33 mouse cellular contexts compared by ENCODE assay signal in genomic region chr17:32690959-32691358, GRCm38 (mm10). TPM values are rescaled to one million over a fixed set of nuclear protein-coding genes. Genes with fewer than 3 reads are reported as not detected.
DNase-seq lines count a peak whose midpoint lies in the region; ATAC-seq and TF ChIP-seq lines count a peak whose summit lies in the region.
"Had no signal": no experiment of that assay in that cellular context is flagged by ENCODE, and none has a peak within 500 bp of the region (broad histone marks: within the 10 kb centered on the region; RNA-seq: fewer than 3 reads in every experiment).

No protein-coding gene starts in this region.

- no peaks in the 10 kb centered on the region for H3K27me3 ChIP-seq in liver, adult 2 months (ENCODE audit: control insufficient read depth, insufficient read depth, low read length)
- H3K27me3 ChIP-seq in liver, embryonic 13.5 days: no peaks in the 10 kb centered on the region
- H3K27me3 ChIP-seq in liver, embryonic 16.5 days (ENCODE audit: control insufficient read depth, insufficient read depth, low read depth, low read length): no peaks in the 10 kb centered on the region
- H3K27me3 ChIP-seq in forebrain, embryonic 14.5 days (replicated peaks; ENCODE audit: control insufficient read depth, insufficient read depth, low read length): no peaks in the 10 kb centered on the region
- H3K27me3 ChIP-seq in forebrain, embryonic 15.5 days: no peaks in the 10 kb centered on the region
- H3K27me3 ChIP-seq: embryonic facial prominence, embryonic 12.5 days; embryonic facial prominence, embryonic 15.5 days; hindbrain, embryonic 12.5 days; hindbrain, embryonic 15.5 days; Patski had no signal

- WGBS in liver, adult 2 months: 29% methylated on average over 1 of the region's 1 CpGs
- WGBS in liver, embryonic 13.5 days (ENCODE audit: insufficient replicate concordance): 69% methylated on average over 1 of the region's 1 CpGs
- 53% methylated on average over 1 of the region's 1 CpGs for WGBS in liver, embryonic 16.5 days (ENCODE audit: insufficient replicate concordance)
- WGBS in forebrain, embryonic 14.5 days: 100% methylated on average over 1 of the region's 1 CpGs
- WGBS in forebrain, embryonic 15.5 days: 86% methylated on average over 1 of the region's 1 CpGs

- H3K9me3 ChIP-seq in liver, embryonic 13.5 days (replicated peaks): no peaks in the 10 kb centered on the region
- no peaks in the 10 kb centered on the region; the same call in 1 of the 2 replicates for H3K9me3 ChIP-seq in liver, embryonic 16.5 days (replicated peaks; ENCODE audit: control insufficient read depth, low read length)
- no peaks in the 10 kb centered on the region for H3K9me3 ChIP-seq in forebrain, embryonic 14.5 days (replicated peaks; ENCODE audit: control insufficient read depth, low read length)
- no peaks in the 10 kb centered on the region for H3K9me3 ChIP-seq in forebrain, embryonic 15.5 days
- H3K9me3 ChIP-seq: embryonic facial prominence, embryonic 12.5 days; embryonic facial prominence, embryonic 15.5 days; G1E; hindbrain, embryonic 12.5 days; hindbrain, embryonic 15.5 days had no signal

- peak; percentile 99 for DNase-seq in liver, adult 2 months (ENCODE audit: extremely low read depth, low read depth, low spot score)
- DNase-seq in liver, embryonic 13.5 days: no peak
- DNase-seq in forebrain, embryonic 14.5 days (ENCODE audit: low spot score): no peak
- no peak for DNase-seq in left cerebral cortex, adult 2 months (ENCODE audit: extremely low spot score in 1 of 2, low spot score in 2 of 2)
- DNase-seq in spleen, postnatal 10 days (ENCODE audit: low spot score in 2 of 2): no peak
- DNase-seq: adrenal gland, postnatal 10 days; adrenal gland, postnatal 36 days; B cell, adult 2 months; cerebellum, adult 18-20 months; cerebellum, adult 9-10 months; cerebellum, postnatal 25 days; forebrain, postnatal 0 days; gastrocnemius, adult 2 months; gastrocnemius, postnatal 14 days; heart, adult 11 months had no signal

- peak overlapping the region; percentile 64 for H3K27ac ChIP-seq in liver, adult 2 months (replicated peaks; ENCODE audit: insufficient read depth, low read depth, low read length)
- no peak overlapping the region for H3K27ac ChIP-seq in liver, embryonic 13.5 days
- no peak overlapping the region for H3K27ac ChIP-seq in liver, embryonic 16.5 days (ENCODE audit: low read length)
- H3K27ac ChIP-seq in forebrain, embryonic 14.5 days (ENCODE audit: low read depth, low read length): no peak overlapping the region
- H3K27ac ChIP-seq in left cerebral cortex, adult 2 months: no peak overlapping the region
- H3K27ac ChIP-seq in forebrain, embryonic 15.5 days (replicated peaks): no peak overlapping the region
- H3K27ac ChIP-seq: embryonic facial prominence, embryonic 12.5 days; embryonic facial prominence, embryonic 15.5 days; gastrocnemius, adult 2 months; hindbrain, embryonic 12.5 days; hindbrain, embryonic 15.5 days had no signal

- H3K4me2 ChIP-seq in liver, embryonic 13.5 days: no peak overlapping the region
- no peak overlapping the region for H3K4me2 ChIP-seq in liver, embryonic 16.5 days (ENCODE audit: low read depth, low read length)
- no peak overlapping the region for H3K4me2 ChIP-seq in forebrain, embryonic 14.5 days (ENCODE audit: low read length)
- H3K4me2 ChIP-seq in forebrain, embryonic 15.5 days (replicated peaks): no peak overlapping the region
- H3K4me2 ChIP-seq: embryonic facial prominence, embryonic 12.5 days; embryonic facial prominence, embryonic 15.5 days; heart, embryonic 11.5 days; hindbrain, embryonic 12.5 days; hindbrain, embryonic 15.5 days had no signal

- peaks cover 41% of the 10 kb centered on the region for H3K36me3 ChIP-seq in liver, adult 2 months (ENCODE audit: control insufficient read depth, insufficient read depth, low read length)
- no peaks in the 10 kb centered on the region for H3K36me3 ChIP-seq in liver, embryonic 13.5 days
- H3K36me3 ChIP-seq in liver, embryonic 16.5 days (ENCODE audit: control insufficient read depth, insufficient read depth): no peaks in the 10 kb centered on the region; the same call in 1 of the 2 replicates
- no peaks in the 10 kb centered on the region for H3K36me3 ChIP-seq in forebrain, embryonic 14.5 days (ENCODE audit: control insufficient read depth, insufficient read depth, low read length)
- no peaks in the 10 kb centered on the region for H3K36me3 ChIP-seq in forebrain, embryonic 15.5 days
- H3K36me3 ChIP-seq: embryonic facial prominence, embryonic 12.5 days; embryonic facial prominence, embryonic 15.5 days; G1E; hindbrain, embryonic 12.5 days; hindbrain, embryonic 15.5 days had no signal

- no peak overlapping the region for H3K9ac ChIP-seq in liver, adult 2 months (ENCODE audit: low read depth, low read length)
- H3K9ac ChIP-seq in liver, embryonic 13.5 days: no peak overlapping the region
- no peak overlapping the region for H3K9ac ChIP-seq in liver, embryonic 16.5 days (ENCODE audit: low read depth, low read length)
- H3K9ac ChIP-seq in forebrain, embryonic 14.5 days (ENCODE audit: low read length): no peak overlapping the region
- no peak overlapping the region for H3K9ac ChIP-seq in forebrain, embryonic 15.5 days (replicated peaks)
- H3K9ac ChIP-seq: embryonic facial prominence, embryonic 12.5 days; embryonic facial prominence, embryonic 15.5 days; forebrain, postnatal 0 days; hindbrain, embryonic 12.5 days; hindbrain, embryonic 15.5 days had no signal

- TF ChIP-seq CTCF in liver, adult 2 months (IDR thresholded peaks at IDR 0.05; ENCODE audit: low read depth, low read length): no peak
- TF ChIP-seq CTCF in left cerebral cortex, adult 2 months (IDR thresholded peaks at IDR 0.05): no peak

- TF ChIP-seq POLR2A in liver, adult 2 months (IDR thresholded peaks at IDR 0.05; ENCODE audit: extremely low read depth, insufficient read depth, low read length): no peak

- 0 out of 2 replicates have a peak, but pooled peaks cover 4% of the 10 kb centered on the region for H3K79me2 ChIP-seq in liver, adult 2 months (ENCODE audit: control insufficient read depth, insufficient read depth, low read length)

- peaks cover 14% of the 10 kb centered on the region; the same call in 1 of the 2 replicates for H3K4me1 ChIP-seq in liver, adult 2 months (ENCODE audit: control insufficient read depth, insufficient read depth, low read length)
- no peaks in the 10 kb centered on the region for H3K4me1 ChIP-seq in liver, embryonic 13.5 days (replicated peaks)
- no peaks in the 10 kb centered on the region; the same call in 1 of the 2 replicates for H3K4me1 ChIP-seq in liver, embryonic 16.5 days (ENCODE audit: control insufficient read depth, low read depth, low read length)
- no peaks in the 10 kb centered on the region for H3K4me1 ChIP-seq in forebrain, embryonic 14.5 days (ENCODE audit: control insufficient read depth, insufficient read depth, low read length)
- no peaks in the 10 kb centered on the region for H3K4me1 ChIP-seq in forebrain, embryonic 15.5 days
- H3K4me1 ChIP-seq: embryonic facial prominence, embryonic 12.5 days; embryonic facial prominence, embryonic 15.5 days; hindbrain, embryonic 12.5 days; hindbrain, embryonic 15.5 days had no signal

- no peak overlapping the region for H3K4me3 ChIP-seq in liver, adult 2 months (ENCODE audit: insufficient read depth, low read depth, low read length)
- no peak overlapping the region for H3K4me3 ChIP-seq in liver, embryonic 13.5 days (replicated peaks)
- H3K4me3 ChIP-seq in liver, embryonic 16.5 days (ENCODE audit: low read depth, low read length): no peak overlapping the region
- no peak overlapping the region for H3K4me3 ChIP-seq in forebrain, embryonic 14.5 days (ENCODE audit: low read depth, low read length)
- no peak overlapping the region for H3K4me3 ChIP-seq in left cerebral cortex, adult 2 months
- no peak overlapping the region for H3K4me3 ChIP-seq in forebrain, embryonic 15.5 days
- H3K4me3 ChIP-seq: embryonic facial prominence, embryonic 12.5 days; embryonic facial prominence, embryonic 15.5 days; gastrocnemius, adult 2 months; hindbrain, embryonic 12.5 days; hindbrain, embryonic 15.5 days had no signal

- ATAC-seq in liver, embryonic 13.5 days (ENCODE audit: low read depth): peak; percentile 61
- peak; percentile 83 for ATAC-seq in liver, embryonic 16.5 days (ENCODE audit: low read depth)
- no peak for ATAC-seq in forebrain, embryonic 14.5 days
- no peak for ATAC-seq in forebrain, embryonic 15.5 days (replicated peaks)
- ATAC-seq: forebrain, postnatal 0 days; Patski had no signal

- intact Hi-C loops in left cerebral cortex, adult 2 months (cut with DNase I): no loop called here

RNA-seq across cellular contexts. Expression of gene Cyp4f15, which starts 5.5 kb away (rescaled TPM):
- total RNA-seq in liver, adult 2 months (2014; rRNA removed): 161 and 210 TPM in 2 replicates
- polyA plus RNA-seq in liver, adult 2 months (2012; rRNA removed): 202 and 205 TPM in 2 replicates
- polyA plus RNA-seq in liver, embryonic 13.5 days (2015; fragmentation: Nextera tagmentation; extraction: Ambion mirVana): 2.7 and 3.5 TPM in 2 replicates
- polyA plus RNA-seq in liver, embryonic 16.5 days (2015; fragmentation: Nextera tagmentation; extraction: Ambion mirVana): 7.1 and 9.0 TPM in 2 replicates
- polyA plus RNA-seq in forebrain, embryonic 14.5 days (2014; fragmentation: Nextera tagmentation; extraction: Ambion mirVana): 0.76 and 1.5 TPM in 2 replicates
- 10 to 100 TPM; 16.4 to 20.7 TPM for total RNA-seq in left cerebral cortex, adult 2 months (2021)
- 1.1 and 1.5 TPM in 2 replicates for polyA plus RNA-seq in forebrain, embryonic 15.5 days (2015; fragmentation: Nextera tagmentation; extraction: Ambion mirVana)
- total RNA-seq: CH12.LX; common myeloid progenitor, adult 5-6 weeks; G1E; gastrocnemius, adult 2 months; gastrocnemius, postnatal 14 days; gastrocnemius, postnatal 4 days; heart, postnatal 25 days; hematopoietic stem cell, adult 5-6 weeks had no signal
- polyA plus RNA-seq: G1E; heart, embryonic 14.5 days; Patski had no signal

RNA-seq across cellular contexts. Expression of gene Cyp4f40, which starts 32.3 kb away (rescaled TPM):
- total RNA-seq in liver, adult 2 months (2014; rRNA removed): not detected in 2 replicates
- 0.07 TPM in 1 of 2 replicates, not detected in the other for polyA plus RNA-seq in liver, adult 2 months (2012; rRNA removed)
- polyA plus RNA-seq in liver, embryonic 13.5 days (2015; fragmentation: Nextera tagmentation; extraction: Ambion mirVana): not detected in 2 replicates
- 0.04 TPM in 1 of 2 replicates, not detected in the other for polyA plus RNA-seq in liver, embryonic 16.5 days (2015; fragmentation: Nextera tagmentation; extraction: Ambion mirVana)
- not detected in 2 replicates for polyA plus RNA-seq in forebrain, embryonic 14.5 days (2014; fragmentation: Nextera tagmentation; extraction: Ambion mirVana)
- not detected for total RNA-seq in left cerebral cortex, adult 2 months (2021)
- polyA plus RNA-seq in forebrain, embryonic 15.5 days (2015; fragmentation: Nextera tagmentation; extraction: Ambion mirVana): not detected in 2 replicates
- total RNA-seq: adrenal gland, postnatal 10 days; adrenal gland, postnatal 36 days; common myeloid progenitor, adult 5-6 weeks; forebrain, postnatal 0 days; gastrocnemius, adult 2 months; gastrocnemius, postnatal 14 days; gastrocnemius, postnatal 4 days; heart, adult 8-10 months; heart, postnatal 25 days; hematopoietic stem cell, adult 5-6 weeks had no signal
- polyA plus RNA-seq: embryonic facial prominence, embryonic 12.5 days; forebrain, embryonic 11.5 days; G1E; heart, embryonic 11.5 days; heart, embryonic 14.5 days; heart, postnatal 0 days; hindbrain, embryonic 12.5 days; Patski had no signal

Comparison
In these comparisons a context has a peak if more than half of its experiments do, and no peak if none do; other contexts are left out.
1. RNA of gene Cyp4f15, which starts 5.5 kb away (polyA plus RNA-seq): 202 to 205 TPM in liver, adult 2 months; 7.1 to 9.0 TPM in liver, embryonic 16.5 days, 2.7 to 3.5 TPM in liver, embryonic 13.5 days, 1.1 to 1.5 TPM in forebrain, embryonic 15.5 days and 0.76 to 1.5 TPM in forebrain, embryonic 14.5 days; every median in the first group is over 10 times any median in the second.
2. ATAC-seq: peak in liver, embryonic 13.5 days (single experiment) and liver, embryonic 16.5 days (single experiment); none in forebrain, embryonic 14.5 days (single experiment) and forebrain, embryonic 15.5 days (single experiment).